Mouse (Mus musculus) splenic B cell, adult 2 months (primary cell): ENCODE data around the gene Otulin.

Source experiments
- DNase-seq: peaks from one replicate; pipeline ENCODE4 v3.0.0-alpha.2; 2011; ENCODE audit warnings: low read depth, low spot score
- H3K27me3 ChIP-seq: 2 replicates; pipeline ENCODE4 v1.6.1; 2012; ENCODE audit warnings: mild to moderate bottlenecking, low read length, moderate library complexity, mixed read lengths; ENCODE audit not compliant: control insufficient read depth, poor library complexity, insufficient read depth, severe bottlenecking
- H3K36me3 ChIP-seq: 2 replicates; pipeline ENCODE4 v1.6.1; 2012; ENCODE audit warnings: mild to moderate bottlenecking, low read length, moderate library complexity, mixed read lengths; ENCODE audit not compliant: control insufficient read depth, poor library complexity, insufficient read depth, severe bottlenecking

The Otulin gene

GRCm38 (mm10) chr15:27616159-27616558 is 14.3 kb downstream of the Otulin start:
- peak; percentile 39 for DNase-seq
- peaks cover 11% of the 10 kb centered on the region for H3K36me3 ChIP-seq
- H3K27me3 ChIP-seq: no peaks in the 10 kb centered on the region

GRCm38 (mm10) chr15:27613255-27613654 is 17.2 kb downstream of the Otulin start:
- no peak for DNase-seq
- Histone ChIP-seq H3K27me3 (no peaks in the 10 kb centered on the region), H3K36me3 (peaks cover 8% of the 10 kb centered on the region)

- H3K36me3 ChIP-seq: peaks cover 10% of the 10 kb centered on the region
- no peaks in the 10 kb centered on the region for H3K27me3 ChIP-seq
- DNase-seq: peak; percentile 88
Observed at GRCm38 (mm10) chr15:27612533-27613221, 17.8 kb downstream of the Otulin start.

GRCm38 (mm10) chr15:27609554-27609953 is 20.9 kb downstream of the Otulin start:
- DNase-seq: no peak
- Histone ChIP-seq H3K27me3 (no peaks in the 10 kb centered on the region), H3K36me3 (peaks cover 15% of the 10 kb centered on the region)

- no peak for DNase-seq
- Histone ChIP-seq H3K27me3 (no peaks in the 10 kb centered on the region), H3K36me3 (peaks cover 20% of the 10 kb centered on the region)
Observed at GRCm38 (mm10) chr15:27605252-27605651, 25.2 kb downstream of the Otulin start.

GRCm38 (mm10) chr15:27604558-27604957 is 25.9 kb downstream of the Otulin start:
- DNase-seq: no peak
- H3K27me3 ChIP-seq: no peaks in the 10 kb centered on the region
- H3K36me3 ChIP-seq: peaks cover 22% of the 10 kb centered on the region

- no peaks in the 10 kb centered on the region for H3K27me3 ChIP-seq
- peaks cover 25% of the 10 kb centered on the region for H3K36me3 ChIP-seq
- no peak for DNase-seq
Observed at GRCm38 (mm10) chr15:27600524-27600923, 30.0 kb downstream of the Otulin start.

- Histone ChIP-seq H3K36me3 (peaks cover 23% of the 10 kb centered on the region), H3K27me3 (no peaks in the 10 kb centered on the region)
- no peak for DNase-seq
Observed at GRCm38 (mm10) chr15:27598786-27599385, 31.6 kb downstream of the Otulin start.

- no peaks in the 10 kb centered on the region for H3K27me3 ChIP-seq
- DNase-seq: peak; percentile 61
- peaks cover 20% of the 10 kb centered on the region for H3K36me3 ChIP-seq
Observed at GRCm38 (mm10) chr15:27597516-27597915, 33.0 kb downstream of the Otulin start.

- Histone ChIP-seq H3K36me3 (peaks cover 19% of the 10 kb centered on the region), H3K27me3 (no peaks in the 10 kb centered on the region)
Observed at GRCm38 (mm10) chr15:27596463-27597140, 33.9 kb downstream of the Otulin start.

GRCm38 (mm10) chr15:27595560-27595959 is 34.9 kb downstream of the Otulin start:
- no peaks in the 10 kb centered on the region for H3K27me3 ChIP-seq
- no peak for DNase-seq
- peaks cover 19% of the 10 kb centered on the region for H3K36me3 ChIP-seq

More at GRCm38 (mm10) chr15:27596463-27597140, 33.9 kb downstream of the Otulin start:
- peak; percentile 93 for DNase-seq

- no peak for DNase-seq
- Histone ChIP-seq H3K27me3 (no peaks in the 10 kb centered on the region), H3K36me3 (peaks cover 14% of the 10 kb centered on the region)
Observed at GRCm38 (mm10) chr15:27594973-27595372, 35.5 kb downstream of the Otulin start.

GRCm38 (mm10) chr15:27593717-27594116 is 36.8 kb downstream of the Otulin start:
- no peak for DNase-seq

GRCm38 (mm10) chr15:27592620-27593320 is 37.7 kb downstream of the Otulin start:
- DNase-seq: peak; percentile 58
- H3K36me3 ChIP-seq: peaks cover 2% of the 10 kb centered on the region
- H3K27me3 ChIP-seq: no peaks in the 10 kb centered on the region

More at GRCm38 (mm10) chr15:27593717-27594116, 36.8 kb downstream of the Otulin start:
- H3K36me3 ChIP-seq: peaks cover 6% of the 10 kb centered on the region
- H3K27me3 ChIP-seq: no peaks in the 10 kb centered on the region
